Mouse (Mus musculus) ES-E14 (cell line): ENCODE data around the gene Gm49394.

ENCODE experiments used
- CHD2 ChIP-seq: IDR thresholded peaks from 2 replicates; pipeline ENCODE4 v1.6.1; 2014; ENCODE audit warnings: mild to moderate bottlenecking, low read depth, low read length, inconsistent platforms
- HCFC1 ChIP-seq: IDR thresholded peaks from 2 replicates; pipeline ENCODE4 v1.6.1; 2012; ENCODE audit warnings: low read length, inconsistent platforms, borderline replicate concordance; ENCODE audit not compliant: insufficient read depth

DNA sequence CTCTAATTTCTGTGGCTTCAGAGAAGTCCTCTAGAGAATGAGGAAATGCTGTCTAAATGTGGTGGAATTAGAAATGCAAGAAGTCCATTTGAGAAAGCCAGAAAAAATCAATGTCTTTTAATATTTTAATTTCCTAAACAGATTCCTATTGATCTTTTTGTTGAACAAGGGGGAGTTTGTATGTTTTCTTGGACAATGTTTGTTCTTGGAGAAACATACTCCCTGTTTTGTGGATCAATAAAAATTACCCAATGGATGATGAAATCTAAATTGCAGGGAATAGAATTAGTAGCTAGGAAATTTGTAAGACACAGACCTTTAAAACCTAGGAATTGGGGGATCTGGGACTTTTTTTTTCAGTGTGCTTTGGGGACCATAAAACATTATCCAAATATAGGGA, 7.9 kb downstream of the Gm49394 start:
- TF ChIP-seq CHD2 (no peak), HCFC1 (no peak)
